Mouse (Mus musculus) mouse embryonic stem cell (cell line): ENCODE results near the gene Gng12.
"Not testable (repeated sequence)": the region's sequence is repeated elsewhere in the genome, so short reads cannot be mapped to it uniquely, and the experiment has no call there.

Experiments used
- in situ Hi-C, 2 experiments: fragments of 300-500 bp; cut with MboI; formaldehyde crosslinking; loops; 1 replicate in 1 of 2; 3 replicates in 1 of 2; pipeline ENCODE4 v1.14.3; 2019 to 2020; ENCODE audit warnings: low sequenced_read_pairs in 2 of 2, low pct_unique_long_range_greater_than_20kb in 1 of 2, mixed read lengths in 1 of 2; ENCODE audit not compliant: unreplicated experiment in 1 of 2

The Gng12 gene

DNA sequence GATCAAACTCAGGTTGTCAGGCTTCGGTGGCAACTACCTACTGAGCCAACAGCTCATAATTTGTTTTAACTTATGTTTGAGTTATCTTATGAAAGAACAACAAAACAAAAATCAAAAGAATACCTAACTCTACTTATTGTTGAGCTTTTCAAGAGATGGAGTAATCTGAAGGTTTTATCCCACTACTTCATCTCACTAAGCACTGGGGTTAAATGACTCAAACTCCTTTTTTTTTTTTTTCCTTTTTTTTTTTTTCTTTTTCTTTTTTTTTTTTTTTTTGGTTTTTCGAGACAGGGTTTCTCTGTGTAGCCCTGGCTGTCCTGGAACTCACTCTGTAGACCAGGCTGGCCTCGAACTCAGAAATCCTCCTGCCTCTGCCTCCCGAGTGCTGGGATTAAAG is 136.8 kb downstream of the Gng12 start:
- in situ Hi-C loops = not testable (repeated sequence)

DNA sequence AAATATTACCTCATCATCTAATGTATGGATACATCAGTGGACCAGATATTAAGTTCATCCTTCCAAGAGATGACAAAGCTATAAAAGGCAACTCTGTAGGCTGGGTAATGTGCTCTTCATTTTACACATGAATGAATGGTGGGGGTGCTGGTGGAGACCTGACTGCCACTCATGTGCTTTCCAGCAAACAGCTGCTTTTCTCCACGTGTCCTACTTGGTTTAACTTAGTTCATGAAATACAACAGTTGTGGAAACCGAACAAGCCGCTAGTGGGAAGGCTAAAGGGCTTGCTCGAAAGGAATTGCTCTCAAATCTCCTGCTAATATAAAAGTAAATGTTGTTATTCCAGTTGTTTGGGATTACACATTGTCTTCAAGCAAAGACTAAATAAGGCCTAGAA is 137.4 kb downstream of the Gng12 start:
- in situ Hi-C loops = no loop called here

DNA sequence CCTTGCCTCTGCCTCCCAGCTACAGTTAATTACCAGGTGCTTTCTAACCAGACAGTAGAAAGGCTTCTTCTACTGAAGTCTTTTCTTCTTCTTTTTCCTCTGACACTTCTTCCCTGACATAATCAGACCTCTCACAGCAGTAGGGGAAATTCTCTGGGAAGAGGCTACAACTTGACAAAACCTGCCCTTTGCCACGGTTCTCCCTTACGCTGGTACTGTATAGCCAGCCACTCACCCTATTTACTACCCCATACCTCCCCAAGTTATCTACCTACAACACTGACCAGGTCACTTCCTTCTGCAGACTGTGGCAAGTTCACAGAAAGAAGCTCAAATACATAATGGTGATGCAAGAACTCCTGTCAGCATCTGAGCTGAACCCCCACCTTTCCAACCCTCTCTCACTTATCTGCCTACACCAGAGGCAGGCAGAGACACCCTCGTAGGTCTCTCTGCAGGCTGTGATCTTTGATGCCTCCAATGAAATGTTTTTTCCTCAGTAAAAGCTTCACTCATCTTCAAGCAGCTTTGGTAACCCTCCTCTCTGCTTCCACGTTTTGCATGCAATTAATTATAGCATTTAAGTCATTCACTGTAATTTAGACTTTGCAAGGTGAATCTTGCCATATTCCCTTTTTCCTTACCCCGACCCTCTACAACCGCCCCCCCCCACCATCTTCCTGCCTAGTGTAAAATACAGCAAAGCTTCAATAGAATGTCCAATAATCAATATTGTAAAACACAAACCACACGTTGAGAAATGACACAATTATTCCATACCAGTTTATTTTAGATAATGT is 138.3 kb downstream of the Gng12 start:
- in situ Hi-C loops = loop anchor here in 1 of 2 experiments (5.0 kb wide), 1 partner anchor 108 kb away; no protein-coding TSS in a partner anchor

DNA sequence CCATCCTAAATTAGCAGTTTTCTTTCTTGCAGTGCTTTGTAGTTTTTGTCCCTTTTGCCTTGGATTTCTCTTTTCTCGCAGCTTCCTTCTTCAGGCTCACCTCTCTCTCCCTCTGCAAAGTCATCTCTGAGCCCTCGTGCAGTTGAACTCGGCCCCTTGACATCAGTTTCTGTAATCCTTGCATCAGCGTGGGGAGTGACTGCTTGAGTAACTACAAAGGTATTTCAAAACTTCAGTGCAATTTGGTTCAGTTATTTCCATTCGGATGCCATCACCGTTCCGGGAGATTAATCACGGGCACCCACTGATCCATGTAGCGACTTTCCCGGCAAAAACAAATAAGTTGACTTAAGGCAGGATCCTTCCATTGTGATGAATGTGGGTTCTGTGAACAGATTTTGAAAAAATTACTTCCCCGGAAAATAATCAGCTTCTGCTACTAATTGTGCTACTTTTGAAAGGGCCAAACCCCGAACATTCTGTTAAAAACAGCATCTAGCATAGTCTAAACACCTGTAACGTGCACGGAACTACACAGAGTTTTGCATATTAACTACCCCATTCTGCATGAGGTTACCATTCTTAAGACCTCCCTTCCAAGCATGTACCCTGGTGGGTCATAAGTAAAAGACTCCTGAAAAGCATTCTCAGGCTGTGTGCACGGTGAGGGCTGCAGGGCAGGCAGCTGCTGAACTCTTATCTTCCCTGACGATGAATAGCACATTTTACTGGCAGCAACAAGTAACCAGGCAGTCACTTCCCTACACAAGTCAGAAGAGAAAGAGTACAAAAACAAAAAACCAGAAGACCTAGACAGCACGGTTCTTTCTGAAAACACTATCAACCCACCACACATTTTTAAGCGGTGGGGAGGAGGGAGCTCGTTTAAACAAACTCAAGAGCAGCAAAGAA is 139.4 kb downstream of the Gng12 start:
- in situ Hi-C loops = loop anchor here in 1 of 2 experiments (5.0 kb wide), 1 partner anchor 107 kb away; no protein-coding TSS in a partner anchor

DNA sequence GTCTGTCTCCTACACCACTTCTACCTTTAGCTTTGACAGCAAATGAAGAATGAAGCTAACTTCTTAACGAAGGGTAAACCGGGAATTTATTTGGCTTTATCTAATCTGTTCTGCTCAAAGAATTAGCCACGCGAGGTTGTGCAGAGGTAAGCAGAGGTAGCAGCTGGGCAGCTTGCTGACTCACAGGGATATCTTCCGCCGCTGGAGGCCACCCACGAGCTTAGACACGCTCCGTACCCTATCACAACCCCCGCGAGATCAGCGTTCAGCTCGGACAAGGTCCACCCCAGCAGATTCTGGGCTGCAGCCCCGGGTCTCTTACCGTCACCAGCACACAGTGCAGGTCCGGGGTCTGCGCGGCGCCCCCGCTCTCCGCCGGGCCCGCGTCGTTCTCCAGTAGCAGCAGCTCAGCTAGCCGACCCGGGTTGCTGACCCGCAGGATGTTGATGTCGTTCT is 140.2 kb downstream of the Gng12 start:
- in situ Hi-C loops = loop anchor here in 1 of 2 experiments (5.0 kb wide), 1 partner anchor 106 kb away; no protein-coding TSS in a partner anchor

DNA sequence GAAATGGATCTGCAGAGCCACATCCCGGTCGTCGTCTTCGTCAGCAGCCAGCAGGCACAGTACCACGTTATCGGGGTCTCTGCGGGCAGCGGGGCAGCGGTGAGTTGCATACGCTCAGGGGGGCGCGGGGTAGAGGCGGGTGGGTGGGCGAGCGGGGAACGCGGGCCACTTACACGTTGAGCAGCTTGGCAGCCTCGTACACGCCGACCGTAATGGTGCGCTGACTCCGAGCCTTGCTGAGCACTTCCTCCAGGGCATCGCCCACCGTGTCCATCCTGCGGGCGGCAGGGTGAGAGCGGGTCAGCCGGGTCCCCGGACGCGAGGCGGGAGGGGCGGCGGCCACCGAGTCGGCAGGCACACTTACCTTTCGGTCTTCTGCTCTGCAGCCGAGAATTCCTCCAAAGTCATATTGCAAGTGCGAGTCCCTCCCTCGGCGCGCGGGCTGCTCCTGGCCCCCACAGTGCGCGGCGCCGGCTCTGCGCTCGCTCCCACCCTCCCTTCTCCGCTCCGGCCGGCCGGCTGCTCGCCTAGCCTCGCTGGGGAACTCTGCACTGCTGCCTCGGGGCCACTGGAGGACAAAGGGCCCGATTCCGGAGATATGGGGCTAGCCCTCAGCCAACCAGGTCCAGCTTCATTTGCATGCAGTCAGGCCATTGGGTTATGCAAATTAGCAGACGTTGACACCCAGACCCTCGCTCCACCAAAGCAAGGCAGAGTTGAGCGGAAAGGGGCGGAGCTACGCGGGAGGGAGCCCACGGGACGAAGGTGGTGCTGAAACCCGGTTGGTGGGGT is 140.8 kb downstream of the Gng12 start, which contains the start of gene Gadd45a:
Gene Gadd45a (minus strand): TSS at position 621 of the 792 bp plus-strand sequence.
- in situ Hi-C loops = loop anchor here in 1 of 2 experiments (5.0 kb wide), 1 partner anchor 105 kb away; no protein-coding TSS in a partner anchor

DNA sequence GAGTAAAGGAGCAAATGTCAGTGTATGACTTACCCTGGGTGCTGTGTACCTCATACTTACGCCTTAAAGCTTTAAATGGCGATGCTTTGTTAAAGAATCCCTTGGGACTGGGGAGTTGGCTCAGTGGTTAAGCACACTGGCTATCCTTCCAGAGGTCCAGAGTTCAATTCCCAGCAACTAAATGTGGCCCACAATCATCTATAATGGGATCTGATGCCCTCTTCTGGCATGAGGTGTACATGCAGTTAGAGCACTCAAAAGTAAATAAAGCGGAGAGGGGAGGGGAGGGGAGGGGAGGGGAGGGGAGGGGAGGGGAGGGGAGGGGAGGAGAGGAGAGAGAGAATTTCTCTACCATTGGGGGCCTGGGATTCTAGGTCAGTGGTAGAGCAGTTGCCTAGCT is 142.8 kb downstream of the Gng12 start:
- in situ Hi-C loops = loop anchor here in 1 of 2 experiments (5.0 kb wide), 1 partner anchor 103 kb away; no protein-coding TSS in a partner anchor

DNA sequence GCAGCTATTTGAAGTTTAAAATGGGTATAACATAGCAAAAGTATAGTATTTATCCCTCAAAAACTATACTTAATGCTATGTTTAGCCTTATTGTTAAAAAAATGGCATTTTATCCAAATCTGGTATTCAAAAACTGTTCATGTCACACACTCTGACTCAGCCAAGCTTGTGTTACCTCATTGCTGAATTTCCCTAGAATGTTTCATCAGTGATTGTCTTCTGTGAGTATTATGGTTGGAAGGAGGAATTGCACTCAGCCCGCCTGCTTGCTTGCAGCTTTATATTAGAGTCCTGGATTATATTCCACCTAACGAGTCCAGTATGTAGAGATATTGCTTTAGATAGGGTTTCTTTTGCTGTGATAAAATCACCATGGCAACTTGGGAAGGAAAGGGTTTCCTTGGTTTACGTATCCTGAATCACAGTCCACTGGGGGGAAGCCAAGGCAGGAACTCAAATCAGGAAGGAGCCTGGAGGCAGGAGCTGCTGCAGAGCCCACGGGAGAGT is 144.8 kb downstream of the Gng12 start:
- in situ Hi-C loops = loop anchor here in 1 of 2 experiments (5.0 kb wide), 1 partner anchor 74 kb away; no protein-coding TSS in a partner anchor

DNA sequence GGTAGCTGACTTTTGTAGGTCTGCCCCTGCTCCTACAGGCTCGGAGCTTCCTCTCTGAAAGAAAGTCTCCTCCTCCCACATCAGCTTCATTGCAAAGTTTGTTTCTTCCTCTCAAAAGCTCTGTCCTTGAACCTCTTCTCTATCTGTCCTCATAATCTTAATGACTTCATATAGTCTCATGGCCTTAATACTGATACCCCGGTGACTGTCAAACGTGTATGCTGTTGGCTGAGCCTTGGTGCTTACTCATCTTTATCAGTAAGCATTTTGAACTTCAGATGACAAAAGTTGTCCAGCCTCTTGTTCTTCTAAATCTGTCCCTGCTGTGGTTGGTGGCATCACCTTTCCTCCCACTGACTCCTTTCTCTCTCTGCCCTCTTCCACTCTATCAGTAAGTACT is 149.2 kb downstream of the Gng12 start:
- in situ Hi-C loops = no loop called here

DNA sequence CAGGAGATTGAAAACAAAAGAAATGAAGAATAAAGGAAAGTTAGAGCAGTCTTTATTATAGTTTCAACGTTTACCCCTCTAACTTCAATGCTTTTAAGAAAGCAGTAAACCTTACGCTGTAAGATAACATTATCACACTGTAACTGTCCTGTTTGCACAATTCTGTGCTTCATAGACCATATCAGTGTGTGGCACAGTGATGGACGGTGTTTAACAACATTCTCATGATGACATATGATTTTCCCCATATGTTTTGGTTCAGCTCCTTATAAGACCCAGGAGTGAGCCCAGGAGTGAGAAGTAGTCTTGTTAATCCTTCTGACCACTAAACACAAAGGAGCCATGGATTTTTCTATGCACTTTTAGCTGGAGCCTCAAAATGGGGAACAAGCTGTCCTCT is 150.7 kb downstream of the Gng12 start:
- in situ Hi-C loops = no loop called here

DNA sequence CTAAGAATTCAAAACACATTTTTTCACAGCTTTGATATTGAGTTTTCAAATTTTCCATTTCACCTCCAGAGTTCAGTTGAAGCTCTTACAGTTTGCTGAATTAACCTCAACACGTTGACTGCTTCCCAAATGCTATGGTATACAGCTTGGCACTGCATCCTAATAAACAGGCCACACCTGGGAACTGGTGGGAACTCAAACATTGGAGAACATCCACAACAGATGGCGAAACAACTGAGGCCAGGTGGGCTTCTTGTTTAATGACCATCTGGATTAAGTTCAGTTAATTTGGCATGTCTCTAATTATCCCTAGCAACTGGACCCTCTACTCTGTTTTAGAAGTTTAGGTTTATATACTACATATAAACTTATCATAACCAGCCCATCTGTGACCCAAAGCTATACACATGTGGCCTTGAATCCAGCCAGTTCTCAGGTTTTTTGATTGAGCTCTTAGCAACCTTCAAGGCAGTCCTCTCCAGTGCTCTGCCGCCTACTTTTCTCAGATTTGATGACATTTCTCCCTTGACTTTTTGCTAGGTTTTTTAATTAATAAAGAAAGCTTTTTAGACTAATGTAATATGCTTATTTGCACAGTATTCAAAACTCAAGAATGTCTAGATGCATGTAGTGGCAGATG is 152.0 kb downstream of the Gng12 start:
- in situ Hi-C loops = no loop called here

DNA sequence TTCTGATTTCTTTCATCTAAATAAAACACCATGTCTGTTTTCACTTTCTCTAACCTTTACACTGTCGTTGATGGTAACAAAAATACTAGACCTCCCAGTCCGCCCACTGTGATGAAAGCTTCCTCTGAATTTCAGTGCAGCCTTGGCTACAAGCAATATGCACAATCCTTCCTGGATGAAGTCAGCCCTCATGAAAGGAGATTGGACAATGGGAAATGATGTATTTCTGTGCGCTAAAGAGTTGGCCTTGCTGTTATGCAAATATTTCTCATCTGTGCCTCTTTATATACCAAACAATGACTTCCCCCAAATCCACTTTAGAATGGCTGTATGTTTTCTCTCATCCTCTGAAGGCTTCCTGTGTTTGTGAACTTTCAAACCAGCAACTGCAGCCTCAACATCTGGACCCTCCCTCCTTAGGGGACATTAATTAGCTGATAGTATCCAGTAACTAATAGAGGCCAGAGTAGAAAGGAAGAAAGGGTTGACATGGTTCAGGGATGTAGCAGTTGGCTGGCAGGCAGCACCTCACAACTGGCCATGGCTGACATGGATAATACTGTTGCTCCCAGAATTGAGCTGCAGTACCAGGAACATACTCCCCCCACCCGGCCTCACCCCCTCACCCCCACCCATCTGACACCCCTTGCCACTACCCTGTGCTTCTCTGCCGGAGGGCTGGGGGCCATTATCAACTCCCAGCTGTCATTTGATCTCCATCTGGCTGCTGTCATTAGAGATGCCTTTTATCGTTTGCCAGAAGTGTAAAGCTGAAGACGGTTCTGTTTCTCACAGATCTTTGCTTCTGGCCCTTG is 152.9 kb downstream of the Gng12 start:
- in situ Hi-C loops = no loop called here

DNA sequence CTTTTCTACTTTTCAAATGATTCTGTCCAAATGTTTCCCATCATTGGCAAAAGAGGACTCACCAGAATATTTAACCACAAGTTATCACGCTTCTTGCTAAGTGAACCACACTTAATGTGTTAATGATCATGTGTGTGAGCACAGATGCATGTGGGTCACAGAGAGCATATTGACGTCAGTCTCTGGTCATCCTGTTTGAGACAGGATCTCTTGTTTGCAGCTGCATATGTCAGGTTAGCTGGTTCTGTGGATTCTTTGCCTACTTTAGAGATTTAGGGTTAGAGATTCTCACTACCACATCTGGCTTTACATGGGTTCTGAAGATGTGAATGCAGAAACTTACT is 153.5 kb downstream of the Gng12 start:
- in situ Hi-C loops = no loop called here

DNA sequence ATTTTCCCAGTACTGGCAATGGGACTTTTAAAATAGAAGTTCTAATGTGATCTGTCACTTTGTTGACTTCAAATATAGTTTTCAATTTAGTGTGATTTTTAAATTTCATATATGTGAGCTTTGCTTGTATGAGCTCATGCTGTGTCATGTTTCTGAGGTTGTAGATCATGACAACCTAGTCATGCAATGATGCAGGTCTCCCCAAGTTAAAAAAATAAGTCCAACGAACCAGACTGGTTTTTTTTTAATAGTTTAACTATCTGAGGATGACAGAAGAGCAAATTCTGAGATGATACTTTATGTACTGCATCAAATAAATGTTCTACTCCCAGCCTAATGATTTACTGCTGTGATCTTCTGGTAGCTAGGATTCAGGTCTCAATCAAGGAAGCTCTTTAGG is 153.9 kb downstream of the Gng12 start:
- in situ Hi-C loops = no loop called here

DNA sequence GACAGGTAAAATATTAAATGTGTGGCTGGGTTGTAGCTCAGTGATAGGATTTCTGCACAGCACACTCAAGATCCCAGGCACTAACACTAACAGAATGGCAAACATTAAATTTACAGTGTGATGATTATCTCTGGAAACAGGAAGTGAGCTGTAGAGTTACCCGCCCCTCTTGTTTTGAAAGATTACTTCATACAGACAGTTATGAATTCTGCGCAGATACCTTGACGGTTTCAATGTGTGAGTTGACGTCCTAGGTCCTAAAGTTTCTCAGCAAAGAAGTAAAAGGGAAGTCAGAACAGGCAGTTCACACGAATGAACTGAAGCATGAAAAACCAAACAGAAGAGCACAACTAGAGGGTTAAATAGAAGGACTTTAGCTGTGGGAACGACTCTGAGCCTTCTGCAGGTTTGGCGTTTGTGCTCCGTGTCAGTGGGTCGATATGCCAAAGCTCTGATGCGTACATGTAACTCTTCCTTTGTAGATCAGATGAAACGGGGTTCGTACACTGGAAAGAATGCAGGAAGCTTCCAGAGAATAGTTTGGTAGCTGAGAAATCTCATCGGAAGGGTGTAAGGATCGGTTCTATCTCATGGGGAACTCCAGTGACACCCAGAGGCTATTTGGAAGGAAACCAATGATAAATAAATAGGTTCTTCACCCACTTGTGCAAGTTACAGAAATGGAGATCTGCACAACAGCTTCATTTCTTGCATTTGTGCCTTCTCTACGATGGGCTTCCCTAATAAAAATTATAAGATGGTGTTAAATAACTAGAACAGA is 160.1 kb downstream of the Gng12 start:
- in situ Hi-C loops = no loop called here

DNA sequence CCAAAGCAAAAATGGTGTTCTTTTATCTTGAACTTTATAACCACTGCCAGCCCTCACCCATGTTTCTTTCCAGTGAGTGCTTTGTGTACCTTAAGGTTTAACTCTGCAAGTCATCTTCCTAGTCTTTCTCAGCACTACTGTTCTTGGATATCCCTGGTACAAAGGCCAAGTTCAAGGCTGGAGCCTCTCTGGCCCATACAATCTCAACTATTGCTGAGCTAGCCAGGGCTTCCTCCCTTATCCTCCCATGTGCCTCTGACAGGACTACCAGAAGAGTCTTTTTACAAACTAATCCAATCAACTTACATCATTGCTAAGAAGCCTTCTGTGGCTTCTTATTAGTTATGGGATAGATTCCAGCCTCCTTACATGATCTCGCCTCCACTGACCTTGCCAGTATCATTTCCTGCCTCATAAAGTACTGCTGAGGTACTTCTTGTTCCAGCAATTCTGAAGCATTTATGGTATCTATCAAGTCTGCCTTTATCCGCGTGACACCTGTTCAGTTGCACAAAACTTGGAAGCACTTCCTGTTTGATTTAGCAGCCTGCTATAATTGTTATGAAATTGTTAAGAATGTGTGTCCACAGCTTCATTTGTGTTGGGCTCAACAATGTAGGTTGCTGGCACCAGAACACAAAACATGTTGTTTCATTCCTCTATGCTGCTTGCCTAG is 160.8 kb downstream of the Gng12 start:
- in situ Hi-C loops = no loop called here
